Mouse (Mus musculus) cerebellum, adult 18-20 months (tissue): Measurements from ENCODE around the gene Cxcl3.
"Not testable (repeated sequence)": the region's sequence is repeated elsewhere in the genome, so short reads cannot be mapped to it uniquely, and the experiment has no call there.

Source experiments
- DNase-seq, 2 experiments: peaks; one replicate each; pipeline ENCODE4 v3.0.0; 2021

The Cxcl3 gene

GRCm38 (mm10) chr5:90790074-90790502 is 4.2 kb downstream of the Cxcl3 start:
- no peak for DNase-seq

DNA sequence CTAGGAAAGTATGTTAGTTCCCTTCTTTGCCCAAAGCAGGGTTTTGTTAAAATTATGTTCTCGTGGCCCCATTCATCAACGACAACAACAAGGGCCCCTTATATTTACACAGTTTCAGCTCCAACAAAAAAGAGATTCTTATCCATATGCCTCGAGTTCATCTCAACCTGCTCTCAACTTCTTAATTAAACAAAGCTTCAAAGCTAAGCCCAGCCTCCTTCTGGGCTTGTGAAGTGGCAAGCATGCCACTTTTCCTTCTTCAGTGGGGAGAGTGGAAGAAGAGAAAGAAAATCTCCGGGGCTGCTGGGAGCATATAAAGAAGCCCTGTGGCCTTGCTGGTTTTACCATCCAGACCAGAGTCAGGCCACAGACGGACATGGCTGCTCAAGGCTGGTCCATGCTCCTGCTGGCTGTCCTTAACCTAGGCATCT is 8.3 kb downstream of the Cxcl3 start, which contains the start of gene Cxcl15:
Gene Cxcl15, plus strand, starts transcription at position 340 of the 431 bp plus-strand sequence.
- no peak for DNase-seq

DNA sequence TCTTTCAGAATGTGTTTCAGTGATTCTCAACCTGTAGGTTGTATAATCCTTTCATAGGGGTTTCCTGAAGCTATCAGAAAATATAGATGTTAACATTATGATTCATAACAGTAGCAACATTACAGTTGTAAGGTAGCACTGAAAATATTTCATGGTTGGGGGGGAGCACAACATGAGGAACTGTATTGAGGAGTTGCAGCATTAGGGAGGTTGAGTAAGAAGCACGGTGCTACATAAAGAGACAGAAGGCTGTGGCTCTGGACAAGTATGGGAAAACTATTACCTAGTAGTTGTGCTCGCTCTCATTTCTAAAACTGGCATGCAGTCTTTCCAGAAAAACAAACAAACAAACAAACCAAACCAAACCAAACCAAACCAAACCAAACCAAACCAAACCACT is 9.5 kb downstream of the Cxcl3 start:
- DNase-seq = not testable (repeated sequence)

GRCm38 (mm10) chr5:90804574-90804973 is 18.7 kb downstream of the Cxcl3 start:
- DNase-seq = no peak

DNA sequence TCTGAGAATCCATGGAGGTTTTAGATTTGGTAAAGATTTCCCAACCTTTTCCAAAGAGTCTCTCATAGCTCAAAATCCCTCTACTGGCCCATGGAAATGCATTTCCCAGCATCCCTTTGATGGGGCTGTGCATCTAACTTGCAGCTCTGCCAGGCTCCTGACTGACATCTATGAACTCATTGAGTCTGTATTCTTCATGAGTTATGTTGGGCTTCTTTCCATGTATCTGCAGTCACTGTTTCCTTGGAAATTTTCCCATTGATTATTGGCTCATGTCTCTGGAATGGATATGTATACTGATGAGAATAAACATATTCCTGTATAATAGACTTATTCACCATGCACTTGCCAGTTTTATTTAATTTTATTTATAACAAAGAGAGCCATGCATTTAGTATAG is 20.1 kb downstream of the Cxcl3 start:
- no peak for DNase-seq

DNA sequence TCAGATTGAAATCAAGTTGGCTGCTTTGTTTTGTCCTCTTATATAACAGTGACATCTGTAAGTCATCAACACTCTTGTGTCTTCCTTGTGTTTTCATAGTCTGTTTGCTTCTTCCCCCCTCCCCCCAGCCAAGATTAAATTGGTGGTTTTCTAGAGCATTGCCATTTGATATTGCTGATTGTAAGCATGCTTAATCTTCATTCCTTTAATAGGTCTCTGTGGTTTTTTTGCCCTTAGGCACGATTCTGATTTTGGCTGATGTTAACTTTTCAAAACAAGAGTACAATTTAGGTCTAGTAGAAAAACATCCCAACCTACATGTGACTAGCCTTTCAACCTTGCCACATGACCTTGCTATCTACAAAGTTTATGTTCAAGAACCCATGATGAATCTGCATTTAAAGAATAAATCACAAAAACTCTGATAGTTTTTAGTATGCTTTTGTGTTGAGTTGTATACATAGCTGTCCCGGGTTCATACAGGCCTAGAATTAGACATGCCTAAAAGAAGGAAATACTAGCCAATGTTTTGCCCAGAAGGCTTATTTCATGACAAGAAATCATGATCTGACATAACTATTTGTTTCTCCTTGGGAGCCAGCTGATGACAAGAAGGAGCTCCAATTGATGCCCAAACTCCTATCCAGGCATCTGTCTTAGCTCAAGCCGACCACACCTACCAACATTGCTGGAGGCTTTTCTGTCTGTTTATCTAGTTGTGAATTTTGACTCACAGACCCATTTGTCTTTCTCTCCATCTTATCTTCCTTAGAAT is 21.5 kb downstream of the Cxcl3 start:
- DNase-seq = no peak

DNA sequence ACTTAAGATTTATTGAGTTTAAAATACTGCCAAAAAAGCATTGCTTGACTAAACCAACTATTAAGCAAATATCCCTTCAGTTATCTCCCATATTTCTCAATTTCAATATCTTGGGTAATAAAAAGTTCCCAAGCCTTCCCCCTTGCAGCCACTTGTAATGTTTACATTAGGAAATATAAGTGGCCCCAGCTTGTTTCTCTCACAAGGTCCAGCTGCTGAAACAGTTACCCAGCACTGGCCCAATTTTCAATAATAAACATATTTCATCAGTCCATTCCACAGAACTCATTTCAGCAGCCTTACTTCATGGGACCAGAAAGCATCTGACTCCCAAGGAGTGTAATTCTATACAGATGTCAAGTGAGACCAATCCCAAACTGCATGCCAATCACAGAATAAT is 33.9 kb downstream of the Cxcl3 start:
- no peak for DNase-seq

DNA sequence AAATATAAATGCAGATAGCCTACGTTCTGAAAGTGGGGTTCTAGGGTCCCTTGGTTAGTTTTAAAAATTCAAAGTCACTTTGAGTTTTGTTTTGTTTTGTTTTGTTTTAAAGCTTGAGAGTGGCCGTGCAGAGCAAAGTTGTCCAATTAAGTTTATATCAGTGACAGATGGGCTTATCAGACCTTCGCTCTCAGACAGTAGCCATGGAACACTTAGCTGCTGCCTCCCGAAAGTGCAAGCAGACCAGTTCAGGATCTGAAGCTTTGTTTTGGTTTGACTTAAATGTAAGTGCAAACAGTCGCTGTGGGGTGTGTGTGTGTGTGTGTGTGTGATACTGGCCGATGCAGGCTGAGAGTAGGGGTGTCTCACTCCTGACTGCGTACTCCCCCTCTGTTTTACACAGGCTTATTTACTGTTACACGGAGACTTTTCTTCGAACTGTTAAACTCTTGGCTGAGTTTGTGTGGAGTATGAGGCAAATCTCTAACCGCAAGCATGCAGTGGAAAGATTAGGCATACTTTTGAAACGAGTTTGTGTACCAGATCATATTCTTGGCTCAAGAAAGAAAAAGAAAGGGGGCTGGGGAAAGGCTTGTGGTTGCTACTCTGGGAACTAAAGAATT is 46.4 kb downstream of the Cxcl3 start:
- no peak for DNase-seq

DNA sequence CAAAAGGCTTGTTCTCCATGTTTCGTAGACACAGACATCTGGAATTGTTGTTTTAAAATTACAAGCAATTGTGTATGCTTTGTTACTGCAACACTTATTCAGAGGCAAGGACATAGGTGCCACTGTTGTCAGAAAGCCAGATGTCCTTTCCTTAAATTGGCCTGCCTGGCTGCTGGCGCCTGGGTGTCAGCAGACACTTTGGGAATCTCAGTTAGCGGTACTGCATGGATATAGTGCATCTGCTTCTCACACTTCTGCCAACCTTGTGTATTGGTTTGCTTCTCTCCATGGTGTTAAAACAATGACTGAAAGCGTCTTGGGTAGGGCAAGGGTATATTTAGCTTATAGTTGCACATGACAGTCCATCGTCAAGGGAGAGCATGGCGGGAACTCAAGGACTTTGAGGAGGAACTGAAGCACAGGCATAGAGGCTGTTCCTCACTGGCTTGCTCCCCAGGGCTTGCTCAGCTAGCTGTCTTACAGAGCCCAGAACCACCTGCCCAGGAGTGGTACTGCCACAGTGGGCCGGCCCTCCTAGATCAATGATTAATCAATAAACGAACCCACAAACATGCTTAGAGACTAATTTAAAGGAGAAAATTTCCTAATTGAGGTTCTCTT is 47.0 kb downstream of the Cxcl3 start:
- DNase-seq = no peak

DNA sequence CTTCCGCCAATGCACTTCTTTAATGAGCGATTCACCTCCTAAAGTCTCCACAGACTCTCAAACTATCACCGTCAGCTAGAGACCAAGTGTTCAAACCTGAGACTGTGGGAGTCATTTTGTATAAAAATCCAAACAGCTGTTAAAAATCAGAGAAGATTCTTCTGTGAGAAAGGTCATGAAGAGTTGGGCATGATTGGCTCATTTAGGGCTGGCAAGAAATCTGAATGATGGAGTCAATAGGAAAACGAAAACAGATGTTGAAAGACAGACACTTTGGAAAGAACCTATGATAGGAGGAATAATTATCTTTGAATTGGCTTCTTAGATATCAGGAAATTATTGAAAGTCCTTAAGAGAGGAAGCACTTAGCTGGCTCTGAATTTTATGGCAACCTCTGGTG is 48.5 kb downstream of the Cxcl3 start:
- DNase-seq = no peak

DNA sequence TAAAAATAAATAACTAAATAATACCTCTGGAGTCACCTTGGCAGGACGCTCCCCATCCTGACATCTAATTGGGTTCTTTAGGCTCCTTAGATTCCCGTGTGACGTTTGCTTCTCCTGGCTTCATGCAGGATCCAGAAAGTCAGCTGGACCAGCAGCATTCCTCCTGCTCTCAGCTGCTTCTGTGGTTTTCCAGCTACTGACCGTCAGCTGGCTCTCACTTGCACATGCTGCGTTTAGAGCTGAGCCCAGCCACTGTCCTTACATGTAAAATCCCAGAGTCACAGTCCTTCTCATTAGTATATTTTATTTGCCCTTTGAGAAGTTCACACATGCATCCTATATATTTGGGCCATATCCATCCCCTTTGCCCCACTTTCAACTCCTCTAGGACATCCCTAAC is 52.7 kb downstream of the Cxcl3 start:
- DNase-seq = no peak
